Mouse (Mus musculus) skeletal muscle tissue, adult 2 months (tissue): ENCODE data around the gene Lrrc3b.

Source experiments
- DNase-seq: peaks from one replicate; pipeline ENCODE4 v3.0.0-alpha.2; 2012; ENCODE audit warnings: low read depth, low spot score

The Lrrc3b gene

GRCm38 (mm10) chr14:15438485-15439157, at the start of gene Lrrc3b:
Lrrc3b (minus strand) TSS chr14:15438987.
- DNase-seq = no peak

DNA sequence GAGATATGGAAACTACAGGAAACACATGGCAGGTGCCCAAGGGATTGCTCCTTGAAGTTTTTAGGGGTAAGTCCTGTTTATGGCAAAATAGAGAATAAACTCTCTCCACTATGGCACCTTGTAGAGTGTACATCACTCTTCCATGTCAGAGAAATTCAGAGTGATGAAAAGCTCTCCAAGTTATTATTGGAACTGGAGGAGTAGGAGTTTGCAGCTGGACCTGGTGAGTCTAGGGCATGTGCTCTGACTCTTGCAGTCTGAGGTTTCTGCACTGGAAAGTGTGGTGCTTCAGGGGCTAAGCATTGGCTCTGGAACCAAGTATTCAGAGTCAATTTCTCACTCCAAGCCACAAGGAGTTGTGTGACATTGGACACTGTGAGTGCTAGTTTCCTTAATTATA, 38.9 kb upstream of the Lrrc3b start:
- DNase-seq = no peak

DNA sequence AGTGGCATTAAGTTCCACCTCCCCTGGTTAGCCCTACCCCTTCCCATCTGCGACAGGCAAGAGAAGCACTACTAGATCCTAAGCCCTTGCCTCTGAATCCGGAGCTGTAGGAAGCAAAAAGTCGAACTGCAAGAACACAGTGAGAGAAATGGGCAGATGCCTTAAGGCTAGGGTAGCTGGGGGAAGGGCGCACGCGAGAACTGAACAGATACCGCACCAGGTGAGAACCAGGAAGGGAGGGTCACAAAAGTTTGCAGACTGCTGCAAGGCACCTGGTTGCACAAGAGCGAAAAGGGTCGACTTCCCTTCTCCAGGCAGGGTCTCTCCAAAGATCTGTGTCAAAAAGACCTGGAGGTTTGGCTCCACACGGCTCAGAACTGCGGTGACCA, 697 bp downstream of the Lrrc3b start:
- DNase-seq = no peak

DNA sequence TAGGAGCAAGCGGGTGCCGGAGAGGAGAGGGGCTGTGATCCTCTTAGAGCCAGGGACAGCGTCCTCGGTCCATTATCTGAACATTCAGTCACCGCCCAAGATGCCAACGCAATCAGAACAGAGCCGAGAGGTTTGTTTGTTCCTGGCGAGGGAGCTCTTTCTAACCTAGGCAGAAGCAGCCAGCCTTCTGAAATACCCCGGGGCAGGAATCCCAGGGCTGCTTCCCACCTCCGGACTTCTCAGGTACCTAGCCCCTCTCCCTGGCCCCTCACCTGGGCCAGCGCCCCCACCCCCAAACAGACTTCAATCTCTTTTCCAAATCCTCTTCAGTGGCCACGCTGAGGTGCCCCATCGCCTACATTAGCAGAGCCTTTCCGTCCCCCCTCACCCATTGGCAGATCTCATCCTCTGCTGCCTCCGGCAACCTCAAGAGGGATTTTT, 1.3 kb downstream of the Lrrc3b start:
- no peak for DNase-seq

- no peak for DNase-seq
These were observed 1.7 kb downstream of the Lrrc3b start for GRCm38 (mm10) chr14:15437046-15437445.

DNA sequence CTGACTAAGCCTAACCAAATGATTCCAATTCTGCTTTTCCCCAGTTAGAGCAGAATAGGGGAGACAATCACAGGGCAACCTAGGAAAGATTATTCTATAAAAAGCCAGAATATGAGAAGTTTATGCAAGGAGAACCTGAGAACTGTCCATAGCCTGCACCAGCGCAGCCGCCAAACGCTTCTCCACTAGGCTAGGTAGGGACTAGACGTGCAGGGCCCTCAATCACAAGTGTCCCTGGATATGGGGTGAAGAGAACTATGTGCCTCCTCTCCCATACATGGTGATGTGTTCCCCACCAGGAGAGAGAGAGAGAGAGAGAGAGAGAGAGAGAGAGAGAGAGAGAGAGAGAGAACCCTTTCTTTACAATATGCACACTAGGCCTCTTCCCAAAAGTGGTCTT, 2.2 kb downstream of the Lrrc3b start:
- no peak for DNase-seq

- DNase-seq = no peak
These were observed 6.4 kb downstream of the Lrrc3b start for GRCm38 (mm10) chr14:15432396-15432795.

GRCm38 (mm10) chr14:15421624-15422023, 17.2 kb downstream of the Lrrc3b start:
- DNase-seq = no peak

DNA sequence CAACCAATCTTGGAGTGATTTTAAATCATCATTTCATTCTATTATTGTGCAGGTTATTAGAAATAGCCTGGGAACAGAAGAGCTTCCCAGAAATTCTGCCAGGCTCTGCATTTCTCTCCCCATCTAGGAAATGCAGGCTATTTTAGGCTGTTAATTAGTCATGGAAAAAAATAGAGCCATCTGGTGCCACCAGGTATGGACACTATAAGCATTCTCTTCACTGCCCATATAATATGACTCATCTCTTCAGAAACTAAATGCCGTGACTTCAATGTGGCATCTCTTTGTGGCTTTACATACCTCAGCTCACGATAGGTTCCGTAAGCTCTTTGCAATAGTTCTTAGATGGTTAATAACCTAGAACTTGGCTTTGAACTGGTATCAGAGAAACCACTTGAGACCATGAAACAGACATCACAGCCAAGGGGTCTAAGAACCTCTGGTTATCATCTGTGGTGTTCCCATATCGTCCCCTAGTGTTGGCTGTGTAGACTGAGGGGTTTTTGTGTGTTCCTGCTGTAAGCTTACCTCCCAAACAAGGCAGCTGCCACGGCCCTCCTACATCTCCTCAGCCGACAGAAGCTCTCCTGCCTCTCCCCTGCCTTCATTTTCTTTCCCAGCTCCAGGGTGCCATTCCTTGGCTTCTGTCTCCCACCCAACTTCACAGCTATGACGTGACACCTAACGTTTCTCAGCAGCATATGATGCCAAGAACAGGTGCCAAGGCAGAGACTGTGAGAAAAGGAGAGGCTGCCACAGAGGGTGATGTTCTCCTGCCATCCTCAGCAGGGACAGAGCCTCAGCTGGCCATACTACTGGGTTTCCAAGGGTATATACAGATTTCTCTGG, 27.9 kb downstream of the Lrrc3b start:
- no peak for DNase-seq

DNA sequence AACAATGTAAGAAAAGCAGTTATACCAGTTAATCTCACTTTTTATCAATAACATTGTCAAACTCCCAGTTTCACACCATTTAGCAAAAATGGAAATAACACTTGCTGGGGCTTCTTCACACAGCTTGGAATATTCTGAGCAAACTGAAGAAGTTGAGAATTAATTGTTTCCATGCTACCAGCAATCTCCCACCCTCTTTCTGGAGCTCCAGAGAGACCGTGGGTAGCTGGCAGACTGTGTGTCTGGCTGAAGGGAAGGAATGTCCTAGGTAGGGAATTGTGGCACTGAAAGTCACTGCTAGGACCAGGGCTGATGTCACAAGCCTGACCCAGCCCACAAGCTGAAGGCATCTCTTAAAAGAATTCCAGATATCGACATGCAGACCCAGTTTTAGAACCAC, 53.3 kb downstream of the Lrrc3b start:
- DNase-seq = no peak

DNA sequence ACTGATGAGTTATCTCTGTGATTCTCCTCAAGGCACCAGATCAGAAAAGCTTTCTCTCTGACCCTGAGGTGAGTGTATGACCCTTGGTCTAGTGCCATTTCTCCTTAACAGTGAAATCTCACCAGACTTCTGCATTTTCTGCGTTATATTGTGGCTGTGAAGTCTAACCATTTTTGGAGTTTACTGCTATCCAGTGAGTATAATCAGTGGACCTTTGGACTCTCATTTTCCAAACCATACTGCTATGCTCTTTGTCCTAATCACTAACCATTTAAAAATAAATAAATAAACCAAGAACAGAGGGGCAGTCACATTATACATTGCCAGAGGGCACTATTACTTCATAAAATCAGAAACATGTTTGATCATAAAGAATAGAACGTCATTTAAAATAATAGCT, 53.8 kb downstream of the Lrrc3b start:
- no peak for DNase-seq

DNA sequence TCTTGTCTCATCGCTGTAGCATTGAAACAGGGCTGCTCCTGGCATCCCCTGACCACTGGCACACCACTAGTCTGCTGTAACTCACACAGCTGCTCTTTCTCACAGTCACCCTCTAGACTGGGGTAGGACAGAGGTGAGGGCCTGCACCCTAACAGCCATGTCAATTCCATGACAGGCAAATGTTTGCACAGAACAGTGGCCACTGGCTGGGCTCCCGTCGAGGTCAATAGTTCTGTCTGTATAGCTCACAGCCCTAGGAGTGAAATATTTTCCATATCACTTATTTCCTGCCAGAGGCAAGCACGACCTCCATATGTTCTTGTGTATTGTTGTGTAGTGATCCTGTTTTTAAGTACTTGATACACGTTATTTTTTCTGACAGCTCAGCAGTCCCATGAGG, 54.3 kb downstream of the Lrrc3b start:
- no peak for DNase-seq

- no peak for DNase-seq
These were observed 55.7 kb downstream of the Lrrc3b start for GRCm38 (mm10) chr14:15383133-15383532.

DNA sequence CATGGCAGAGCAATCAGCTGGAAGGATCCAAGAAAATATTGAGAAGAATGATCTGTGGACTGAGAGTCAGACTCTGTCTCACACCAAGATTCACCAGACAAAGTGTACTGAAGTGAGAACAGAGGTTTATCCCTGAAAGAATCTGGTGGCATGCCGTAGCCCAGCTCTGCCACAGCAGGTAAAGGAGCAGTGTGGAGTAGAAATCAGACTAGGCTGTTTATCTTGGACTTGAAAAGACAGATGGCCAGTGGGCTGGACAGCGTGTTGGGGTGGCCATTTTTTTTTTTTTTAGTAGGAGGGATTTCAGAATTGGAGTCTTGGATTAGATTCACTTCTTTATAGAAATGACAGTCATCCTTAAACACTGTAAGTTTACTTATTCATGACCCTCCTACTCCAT, 61.4 kb downstream of the Lrrc3b start:
- DNase-seq = no peak

GRCm38 (mm10) chr14:15376786-15377185, 62.0 kb downstream of the Lrrc3b start:
- DNase-seq = no peak

DNA sequence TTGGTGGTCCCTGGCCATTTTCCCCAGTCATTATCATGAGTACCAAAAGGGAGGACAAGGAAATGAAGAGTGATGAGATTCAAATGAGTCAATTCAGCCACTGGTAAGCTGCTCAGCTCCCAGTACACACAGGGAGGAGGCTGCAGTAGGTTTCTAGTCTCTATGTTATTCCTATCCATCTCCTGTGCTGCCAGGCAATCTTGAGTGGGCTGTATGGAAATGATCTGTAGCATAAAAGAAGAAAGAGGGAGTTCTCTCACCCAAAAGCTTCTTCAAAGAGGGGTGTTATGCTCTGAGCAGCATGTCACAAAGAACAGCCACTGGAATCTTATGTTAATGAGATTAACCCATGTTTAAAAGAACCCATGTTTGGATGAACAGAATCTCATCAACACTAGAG, 64.5 kb downstream of the Lrrc3b start:
- DNase-seq = no peak

DNA sequence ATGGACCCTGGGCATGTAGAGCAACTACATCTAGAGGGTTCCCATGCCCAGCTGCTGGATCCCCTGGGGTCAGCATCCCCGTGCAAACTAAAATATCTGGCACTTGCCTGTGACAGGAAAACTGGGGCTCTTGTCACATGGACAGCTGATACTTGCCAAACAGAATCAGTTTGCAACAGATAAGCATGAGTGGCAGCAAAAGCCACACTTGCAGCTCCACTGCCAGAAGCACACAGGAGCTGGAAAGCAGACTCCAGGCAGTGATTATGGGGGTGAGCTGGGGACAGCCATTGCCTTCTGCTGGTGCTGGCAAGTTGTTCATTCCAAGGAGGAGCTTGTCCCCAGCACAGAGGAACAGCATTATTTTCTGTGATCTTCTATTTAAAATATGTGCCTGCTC, 65.8 kb downstream of the Lrrc3b start:
- DNase-seq = no peak

DNA sequence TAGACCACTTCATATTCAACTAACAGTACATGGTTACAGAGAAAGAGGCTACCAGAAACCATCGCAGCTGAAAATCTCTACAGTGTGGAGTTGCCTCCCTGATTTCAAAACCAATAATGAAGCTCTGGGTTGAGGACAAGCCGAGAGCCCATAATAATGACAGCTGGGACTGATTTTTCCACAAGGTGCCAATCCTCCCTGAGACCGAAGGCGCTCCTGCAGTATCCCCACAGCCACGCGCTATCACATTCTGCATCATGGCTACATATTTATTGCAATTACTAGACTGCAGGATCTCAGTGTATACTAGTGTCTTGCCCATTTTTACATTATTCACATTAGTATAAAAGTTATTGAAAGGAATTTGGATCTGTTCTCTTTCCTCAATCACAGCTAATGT, 73.7 kb downstream of the Lrrc3b start:
- no peak for DNase-seq

- DNase-seq = no peak
These were observed 78.9 kb downstream of the Lrrc3b start for GRCm38 (mm10) chr14:15359893-15360292.

- DNase-seq = no peak
These were observed 79.7 kb downstream of the Lrrc3b start for GRCm38 (mm10) chr14:15359134-15359533.

DNA sequence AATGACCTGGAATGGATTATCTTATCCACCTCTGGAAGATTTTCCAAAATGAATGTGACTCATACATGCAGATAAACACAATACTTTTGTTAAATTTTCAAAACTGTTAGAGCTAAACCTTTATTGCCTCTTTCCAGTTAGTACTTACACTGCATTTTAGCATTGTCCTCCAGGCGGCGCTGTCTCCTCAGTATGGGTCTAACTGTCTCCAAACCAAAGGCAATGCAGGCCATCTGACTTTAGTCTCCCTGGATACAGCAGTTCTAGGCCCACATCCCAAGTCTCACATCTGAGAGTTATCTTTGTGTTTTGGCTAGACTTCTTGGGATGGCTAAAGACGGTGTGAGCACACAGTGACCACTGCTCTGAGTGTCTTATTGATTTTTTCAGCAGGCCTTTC, 83.3 kb downstream of the Lrrc3b start:
- peak; percentile 47 for DNase-seq

- DNase-seq = no peak
These were observed 84.5 kb downstream of the Lrrc3b start for GRCm38 (mm10) chr14:15354299-15354698.

DNA sequence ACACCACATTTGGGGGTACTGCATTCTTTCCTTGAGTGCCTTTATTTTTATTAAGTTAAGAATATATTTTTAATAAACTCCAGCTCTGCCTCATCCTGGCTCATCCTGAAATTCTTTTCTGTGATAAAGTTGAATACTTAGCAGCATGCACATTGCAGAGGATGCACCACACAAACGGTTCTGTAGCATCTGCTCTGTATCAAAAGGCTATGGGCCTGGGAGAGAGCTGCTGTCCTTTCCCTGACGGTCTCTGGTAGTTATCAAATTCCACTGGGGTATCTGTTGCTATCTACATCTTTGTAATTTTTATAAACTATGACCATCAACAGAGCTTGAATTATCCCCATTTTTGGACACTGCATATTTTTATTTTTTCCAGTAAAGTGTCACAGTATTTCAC, 105.7 kb downstream of the Lrrc3b start:
- DNase-seq = no peak
